Mouse (Mus musculus) midbrain, embryonic 14.5 days (tissue): ENCODE data around the gene Lrrc10b. TPM values are rescaled to one million over a fixed set of nuclear protein-coding genes. Genes with fewer than 3 reads are reported as not detected.

Experiments used
- ATAC-seq: fragments of 200-750 bp; cut with Nextera tagmentation; 2 replicates; pipeline ENCODE4 v1.8.0; 2017; ENCODE audit warnings: moderate number of reproducible peaks, moderate library complexity; ENCODE audit not compliant: low FRiP score, low TSS enrichment
- DNase-seq: peaks from one replicate; pipeline ENCODE4 v3.0.0-alpha.2; 2015
- H3K27ac ChIP-seq: fragments of 300-500 bp; sonication (generic); replicated peaks from 2 replicates; pipeline ENCODE4 v1.5.1; 2014; ENCODE audit warnings: mild to moderate bottlenecking, low read depth, low read length, moderate library complexity
- H3K27me3 ChIP-seq: fragments of 300-500 bp; sonication (generic); 2 replicates; pipeline ENCODE4 v1.6.1; 2014; ENCODE audit warnings: low read length, control low read depth, mixed read lengths; ENCODE audit not compliant: control insufficient read depth, insufficient read depth
- H3K36me3 ChIP-seq: fragments of 300-500 bp; sonication (generic); 2 replicates; pipeline ENCODE4 v1.6.1; 2014; ENCODE audit warnings: low read length, control low read depth; ENCODE audit not compliant: control insufficient read depth, insufficient read depth
- H3K4me1 ChIP-seq: fragments of 300-500 bp; sonication (generic); 2 replicates; pipeline ENCODE4 v1.6.1; 2014; ENCODE audit warnings: mild to moderate bottlenecking, antibody characterized with exemption, low read length, control low read depth; ENCODE audit not compliant: control insufficient read depth, insufficient read depth
- H3K4me2 ChIP-seq: fragments of 300-500 bp; sonication (generic); 2 replicates; pipeline ENCODE4 v1.6.1; 2014; ENCODE audit warnings: mild to moderate bottlenecking, low read length, moderate library complexity
- H3K4me3 ChIP-seq: fragments of 300-500 bp; sonication (generic); replicated peaks from 2 replicates; pipeline ENCODE4 v1.5.1; 2014; ENCODE audit warnings: low read depth, low read length
- H3K9ac ChIP-seq: fragments of 300-500 bp; sonication (generic); replicated peaks from 2 replicates; pipeline ENCODE4 v1.6.1; 2014; ENCODE audit warnings: mild to moderate bottlenecking, low read length, moderate library complexity
- H3K9me3 ChIP-seq: fragments of 300-500 bp; sonication (generic); 2 replicates; pipeline ENCODE4 v1.6.1; 2016; ENCODE audit warnings: low read length, control low read depth, mixed read lengths; ENCODE audit not compliant: control insufficient read depth
- WGBS: fragments of 180-500 bp; shearing (Covaris S2); extraction: QIAGEN DNeasy Blood & Tissue Kit; methylation state at CpG from one replicate; pipeline ENCODE4 v1.1.7; 2014; 5-methylcytosine and 5-hydroxymethylcytosine counted together
- polyA plus RNA-seq: library from polyadenylated mRNA; unstranded; fragments of >200 nt; fragmentation: Nextera tagmentation; extraction: Ambion mirVana; gene quantifications from 2 replicates; pipeline ENCODE4 v1.2.1, GENCODE M21; 2014

The Lrrc10b gene
- 0.91 and 1.1 TPM in 2 replicates for polyA plus RNA-seq

DNA sequence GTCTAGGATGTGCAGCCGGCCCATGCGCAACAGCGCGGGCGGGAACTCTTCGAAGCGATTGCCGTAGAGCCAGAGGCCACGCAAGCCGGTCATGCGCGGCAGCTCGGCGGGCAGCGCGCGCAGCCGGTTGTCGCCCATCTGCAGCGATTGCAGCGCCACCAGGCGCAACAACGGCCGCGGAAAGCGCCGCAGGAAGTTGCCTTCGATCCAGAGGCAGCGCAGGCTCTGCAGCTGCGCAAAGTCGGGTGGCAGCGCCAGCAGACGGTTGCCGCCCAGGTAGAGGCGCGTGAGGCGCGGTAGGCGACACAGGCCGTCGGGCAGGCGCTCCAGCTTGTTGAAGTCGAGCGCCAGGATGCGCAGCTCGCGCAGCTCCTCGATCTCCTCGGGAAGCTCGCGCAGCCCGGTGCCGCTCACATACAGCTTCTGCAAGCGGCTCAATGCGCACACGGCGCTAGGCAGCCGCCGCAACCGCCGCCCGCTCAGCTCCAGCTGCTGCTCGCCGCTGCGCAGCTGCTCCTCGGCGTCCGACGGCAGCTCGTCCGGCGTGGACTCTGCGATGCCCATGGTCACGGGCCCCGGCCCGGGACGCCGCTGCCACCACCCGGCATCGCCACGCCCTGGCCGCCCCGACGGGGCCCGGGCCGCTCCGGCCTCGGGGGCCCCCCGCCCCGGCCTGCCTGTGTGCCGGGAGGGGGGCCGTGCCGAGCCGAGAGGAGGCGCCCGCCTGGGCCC is at the start of gene Lrrc10b:
Lrrc10b (minus strand) TSS at position 722 of the 732 bp plus-strand sequence.
- Histone ChIP-seq H3K27me3 (peaks cover 40% of the 10 kb centered on the region), H3K36me3 (no peaks in the 10 kb centered on the region), H3K4me3 (peak within 1 kb of the TSS; percentile 48), H3K27ac (peak within 1 kb of the TSS; percentile 57), H3K4me2 (peak within 1 kb of the TSS; percentile 89), H3K9ac (peak within 1 kb of the TSS; percentile 47), H3K4me1 (peaks cover 15% of the 10 kb centered on the region), H3K9me3 (no peaks in the 10 kb centered on the region)
- ATAC-seq (peak; percentile 67), DNase-seq (peak; percentile 91)
- under 1% methylated on average over 88 of the region's 96 CpGs for WGBS

GRCm38 (mm10) chr19:10502571-10502970 is 45.3 kb upstream of the Lrrc10b start:
- Histone ChIP-seq H3K4me3 (no peak overlapping the region), H3K36me3 (peaks cover 55% of the 10 kb centered on the region), H3K9me3 (no peaks in the 10 kb centered on the region), H3K27ac (no peak overlapping the region), H3K4me1 (no peaks in the 10 kb centered on the region), H3K4me2 (no peak overlapping the region), H3K27me3 (no peaks in the 10 kb centered on the region), H3K9ac (no peak overlapping the region)
- DNase-seq (peak; percentile 86), ATAC-seq (peak; percentile 66; the same call in 1 of the 2 replicates)
- under 1% methylated on average over 4 of the region's 4 CpGs for WGBS

- Histone ChIP-seq H3K9ac (no peak overlapping the region), H3K27ac (no peak overlapping the region), H3K4me3 (no peak overlapping the region), H3K36me3 (peaks cover 42% of the 10 kb centered on the region), H3K4me1 (peaks cover 6% of the 10 kb centered on the region), H3K9me3 (no peaks in the 10 kb centered on the region), H3K27me3 (no peaks in the 10 kb centered on the region), H3K4me2 (no peak overlapping the region)
- ATAC-seq (no peak), DNase-seq (no peak)
- WGBS: 95% methylated on average over 8 of the region's 8 CpGs
These were observed 43.3 kb upstream of the Lrrc10b start for GRCm38 (mm10) chr19:10500581-10500980.

- no peaks in the 10 kb centered on the region for H3K9me3 ChIP-seq
- peaks cover 28% of the 10 kb centered on the region for H3K36me3 ChIP-seq
- H3K4me3 ChIP-seq: no peak overlapping the region
- ATAC-seq (no peak), DNase-seq (no peak)
- peak overlapping the region; percentile 50; the same call in 1 of the 2 replicates for H3K27ac ChIP-seq
- H3K4me2 ChIP-seq: no peak overlapping the region
- 55% methylated on average over 8 of the region's 8 CpGs for WGBS
- peaks cover 6% of the 10 kb centered on the region for H3K4me1 ChIP-seq
- H3K9ac ChIP-seq: no peak overlapping the region
- H3K27me3 ChIP-seq: no peaks in the 10 kb centered on the region
These were observed 40.4 kb upstream of the Lrrc10b start for GRCm38 (mm10) chr19:10497512-10498160.

DNA sequence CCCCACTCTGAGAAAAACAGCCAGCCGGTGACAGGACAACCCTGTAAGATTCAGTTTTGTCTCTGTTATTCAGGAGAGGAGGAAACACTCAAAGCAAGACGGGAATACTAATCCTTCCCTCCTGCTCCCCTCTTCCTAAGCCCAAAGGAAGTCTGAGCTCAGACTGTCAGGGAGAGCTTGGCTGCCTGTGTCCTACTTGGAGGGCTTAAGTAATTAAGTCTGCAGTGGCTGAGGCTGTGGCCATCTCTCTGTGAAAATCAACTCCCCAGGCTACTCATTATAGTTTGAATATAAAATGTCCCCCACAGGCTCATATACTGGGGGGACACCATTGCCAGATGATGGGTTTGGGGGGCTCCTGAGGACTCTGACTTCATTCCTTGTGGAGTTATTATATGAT is 39.7 kb upstream of the Lrrc10b start:
- no peaks in the 10 kb centered on the region for H3K27me3 ChIP-seq
- no peak overlapping the region; the same call in 1 of the 2 replicates for H3K9ac ChIP-seq
- H3K4me3 ChIP-seq: no peak overlapping the region
- no peaks in the 10 kb centered on the region for H3K9me3 ChIP-seq
- peaks cover 26% of the 10 kb centered on the region for H3K36me3 ChIP-seq
- DNase-seq (peak; percentile 29), ATAC-seq (peak; percentile 37; the same call in 1 of the 2 replicates)
- H3K4me1 ChIP-seq: peaks cover 6% of the 10 kb centered on the region
- 39% methylated on average over 2 of the region's 2 CpGs for WGBS
- no peak overlapping the region for H3K4me2 ChIP-seq
- H3K27ac ChIP-seq: peak overlapping the region; percentile 50

GRCm38 (mm10) chr19:10495670-10496069 is 38.4 kb upstream of the Lrrc10b start:
- no peak overlapping the region for H3K4me2 ChIP-seq
- WGBS: 97% methylated on average over 1 of the region's 1 CpGs
- no peaks in the 10 kb centered on the region for H3K9me3 ChIP-seq
- no peak for ATAC-seq
- H3K4me1 ChIP-seq: peaks cover 6% of the 10 kb centered on the region
- no peak overlapping the region for H3K9ac ChIP-seq
- DNase-seq: no peak
- no peak overlapping the region for H3K27ac ChIP-seq
- H3K27me3 ChIP-seq: no peaks in the 10 kb centered on the region
- no peak overlapping the region for H3K4me3 ChIP-seq
- peaks cover 13% of the 10 kb centered on the region for H3K36me3 ChIP-seq

DNA sequence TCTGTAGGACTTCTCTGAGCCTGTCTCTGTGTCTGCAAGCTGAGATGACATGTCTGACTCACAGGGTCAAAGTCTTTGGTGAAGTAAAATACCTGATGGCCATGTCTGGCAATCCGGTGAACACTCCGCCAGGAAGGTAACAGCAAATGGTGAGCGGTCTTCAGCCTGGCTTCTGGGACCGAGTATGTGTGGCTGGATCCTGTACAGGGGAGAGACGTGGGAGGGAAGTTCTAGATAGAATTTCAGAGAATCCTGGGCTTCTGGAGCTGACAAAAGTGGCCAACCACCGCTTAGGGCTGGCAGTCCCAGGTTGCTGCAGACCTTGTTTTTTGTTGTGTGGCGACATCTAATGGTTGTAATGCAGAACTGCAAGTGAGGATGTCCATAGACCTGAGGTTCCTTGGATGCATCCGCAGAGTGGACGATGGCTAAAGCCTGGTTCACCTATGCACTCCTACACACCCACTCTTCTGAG is 29.0 kb upstream of the Lrrc10b start:
- Histone ChIP-seq H3K27ac (no peak overlapping the region), H3K9ac (no peak overlapping the region), H3K9me3 (no peaks in the 10 kb centered on the region), H3K27me3 (no peaks in the 10 kb centered on the region), H3K4me3 (no peak overlapping the region), H3K36me3 (no peaks in the 10 kb centered on the region), H3K4me2 (no peak overlapping the region), H3K4me1 (peaks cover 13% of the 10 kb centered on the region)
- whole genome bisulfite sequencing: 19% methylated on average over 9 of the region's 9 CpGs
- ATAC-seq (peak; percentile 82), DNase-seq (peak; percentile 90)

- Histone ChIP-seq H3K9ac (no peak within 1 kb of the TSS), H3K4me1 (peaks cover 13% of the 10 kb centered on the region), H3K27me3 (no peaks in the 10 kb centered on the region), H3K4me3 (no peak within 1 kb of the TSS), H3K4me2 (0 out of 2 replicates have a peak within 1 kb of the TSS, but pooled peaks have one; percentile 5), H3K9me3 (no peaks in the 10 kb centered on the region), H3K36me3 (no peaks in the 10 kb centered on the region), H3K27ac (0 out of 2 replicates have a peak within 1 kb of the TSS, but pooled peaks have one; percentile 13)
- WGBS: 18% methylated on average over 6 of the region's 6 CpGs
- ATAC-seq (peak; percentile 46; the same call in 1 of the 2 replicates), DNase-seq (peak; percentile 78)
These were observed 25.4 kb upstream of the Lrrc10b start, which contains the start of gene Ppp1r32 for GRCm38 (mm10) chr19:10482703-10483102. Ppp1r32 (minus strand) TSS chr19:10482928.
